Comparison of ENCODE assay signal across 20 mouse cellular contexts in genomic region chr5:52615421-52615820, GRCm38 (mm10). TPM values are rescaled to one million over a fixed set of nuclear protein-coding genes. Genes with fewer than 3 reads are reported as not detected.
DNase-seq lines count a peak whose midpoint lies in the region; ATAC-seq and TF ChIP-seq lines count a peak whose summit lies in the region.
"Had no signal": no experiment of that assay in that cellular context is flagged by ENCODE, and none has a peak within 500 bp of the region (broad histone marks: within the 10 kb centered on the region; RNA-seq: fewer than 3 reads in every experiment).

No protein-coding gene starts in this region.

- H3K36me3 ChIP-seq in embryonic facial prominence, embryonic 14.5 days (ENCODE audit: control insufficient read depth, insufficient read depth, low read length) = no peaks in the 10 kb centered on the region
- H3K36me3 ChIP-seq in embryonic facial prominence, embryonic 10.5 days (replicated peaks) = no peaks in the 10 kb centered on the region
- H3K36me3 ChIP-seq in limb, embryonic 15.5 days = no peaks in the 10 kb centered on the region
- no peaks in the 10 kb centered on the region for H3K36me3 ChIP-seq in limb, embryonic 10.5 days
- no peaks in the 10 kb centered on the region for H3K36me3 ChIP-seq in intestine, embryonic 15.5 days
- no peaks in the 10 kb centered on the region for H3K36me3 ChIP-seq in stomach, embryonic 16.5 days (ENCODE audit: control insufficient read depth, insufficient read depth, low read length)
- H3K36me3 ChIP-seq in liver, postnatal 0 days (replicated peaks; ENCODE audit: insufficient read depth, low read length) = no peaks in the 10 kb centered on the region
- H3K36me3 ChIP-seq: G1E; hindbrain, embryonic 12.5 days; liver, embryonic 12.5 days; lung, embryonic 15.5 days; neural tube, embryonic 13.5 days had no signal

- H3K27ac ChIP-seq in embryonic facial prominence, embryonic 14.5 days (replicated peaks; ENCODE audit: low read depth, low read length) = peak overlapping the region; percentile 75; the same call in 1 of the 2 replicates
- no peak overlapping the region for H3K27ac ChIP-seq in embryonic facial prominence, embryonic 10.5 days (replicated peaks)
- peak overlapping the region; percentile 35; the same call in 1 of the 2 replicates for H3K27ac ChIP-seq in limb, embryonic 15.5 days
- no peak overlapping the region for H3K27ac ChIP-seq in limb, embryonic 10.5 days
- H3K27ac ChIP-seq in intestine, embryonic 15.5 days = 0 out of 2 replicates have a peak overlapping the region, but pooled peaks have one; percentile 76
- peak overlapping the region; percentile 78 for H3K27ac ChIP-seq in stomach, embryonic 16.5 days (ENCODE audit: low read length)
- H3K27ac ChIP-seq in liver, postnatal 0 days (ENCODE audit: low read depth) = no peak overlapping the region
- H3K27ac ChIP-seq: hindbrain, embryonic 12.5 days; kidney, postnatal 0 days; lung, embryonic 15.5 days; neural tube, embryonic 13.5 days had no signal

- no peak overlapping the region for H3K4me3 ChIP-seq in embryonic facial prominence, embryonic 14.5 days (ENCODE audit: low read depth, low read length)
- no peak overlapping the region for H3K4me3 ChIP-seq in embryonic facial prominence, embryonic 10.5 days
- no peak overlapping the region for H3K4me3 ChIP-seq in limb, embryonic 15.5 days
- no peak overlapping the region for H3K4me3 ChIP-seq in limb, embryonic 10.5 days
- H3K4me3 ChIP-seq in intestine, embryonic 15.5 days (replicated peaks) = no peak overlapping the region
- H3K4me3 ChIP-seq in stomach, embryonic 16.5 days (replicated peaks; ENCODE audit: low read length) = no peak overlapping the region
- no peak overlapping the region for H3K4me3 ChIP-seq in liver, postnatal 0 days (ENCODE audit: low read depth, low read length)
- H3K4me3 ChIP-seq: hindbrain, embryonic 12.5 days; liver, embryonic 12.5 days; lung, embryonic 15.5 days; neural tube, embryonic 13.5 days had no signal

- no peak overlapping the region for H3K4me2 ChIP-seq in embryonic facial prominence, embryonic 14.5 days (ENCODE audit: low read depth, low read length)
- H3K4me2 ChIP-seq in limb, embryonic 15.5 days = no peak overlapping the region
- H3K4me2 ChIP-seq in intestine, embryonic 15.5 days (replicated peaks) = 0 out of 2 replicates have a peak overlapping the region, but pooled peaks have one; percentile 3
- no peak overlapping the region for H3K4me2 ChIP-seq in stomach, embryonic 16.5 days (ENCODE audit: low read depth, low read length)
- no peak overlapping the region for H3K4me2 ChIP-seq in liver, postnatal 0 days (ENCODE audit: low read depth, low read length)
- H3K4me2 ChIP-seq: hindbrain, embryonic 12.5 days; lung, embryonic 15.5 days; neural tube, embryonic 13.5 days had no signal

- H3K9me3 ChIP-seq in embryonic facial prominence, embryonic 14.5 days (ENCODE audit: control insufficient read depth, low read length) = no peaks in the 10 kb centered on the region
- H3K9me3 ChIP-seq in embryonic facial prominence, embryonic 10.5 days = no peaks in the 10 kb centered on the region
- H3K9me3 ChIP-seq in limb, embryonic 15.5 days = no peaks in the 10 kb centered on the region
- no peaks in the 10 kb centered on the region for H3K9me3 ChIP-seq in limb, embryonic 10.5 days (replicated peaks)
- no peaks in the 10 kb centered on the region for H3K9me3 ChIP-seq in intestine, embryonic 15.5 days
- no peaks in the 10 kb centered on the region for H3K9me3 ChIP-seq in stomach, embryonic 16.5 days (replicated peaks; ENCODE audit: control insufficient read depth, low read length)
- H3K9me3 ChIP-seq in liver, postnatal 0 days (ENCODE audit: low read length) = no peaks in the 10 kb centered on the region
- H3K9me3 ChIP-seq: G1E; hindbrain, embryonic 12.5 days; liver, embryonic 12.5 days; lung, embryonic 15.5 days; neural tube, embryonic 13.5 days had no signal

- WGBS in embryonic facial prominence, embryonic 14.5 days = 62% methylated on average over 9 of the region's 9 CpGs
- WGBS in embryonic facial prominence, embryonic 10.5 days = 75% methylated on average over 9 of the region's 9 CpGs
- 42% methylated on average over 9 of the region's 9 CpGs for WGBS in limb, embryonic 15.5 days
- WGBS in limb, embryonic 10.5 days = 47% methylated on average over 9 of the region's 9 CpGs
- WGBS in intestine, embryonic 15.5 days = 48% methylated on average over 9 of the region's 9 CpGs
- 57% methylated on average over 9 of the region's 9 CpGs for WGBS in stomach, embryonic 16.5 days
- 67% methylated on average over 9 of the region's 9 CpGs for WGBS in liver, postnatal 0 days (ENCODE audit: insufficient replicate concordance)

- no peaks in the 10 kb centered on the region for H3K27me3 ChIP-seq in embryonic facial prominence, embryonic 14.5 days (replicated peaks; ENCODE audit: control insufficient read depth, insufficient read depth, low read length)
- H3K27me3 ChIP-seq in embryonic facial prominence, embryonic 10.5 days (replicated peaks; ENCODE audit: low read depth, poor library complexity, severe bottlenecking) = peaks cover 32% of the 10 kb centered on the region
- H3K27me3 ChIP-seq in limb, embryonic 15.5 days = peaks cover 14% of the 10 kb centered on the region; the same call in 1 of the 2 replicates
- H3K27me3 ChIP-seq in limb, embryonic 10.5 days (ENCODE audit: low read depth, poor library complexity, severe bottlenecking) = peaks cover 30% of the 10 kb centered on the region
- H3K27me3 ChIP-seq in intestine, embryonic 15.5 days (replicated peaks) = no peaks in the 10 kb centered on the region
- H3K27me3 ChIP-seq in stomach, embryonic 16.5 days (ENCODE audit: control insufficient read depth, insufficient read depth, low read length) = no peaks in the 10 kb centered on the region
- H3K27me3 ChIP-seq in liver, postnatal 0 days (ENCODE audit: insufficient read depth, low read length) = peaks cover 13% of the 10 kb centered on the region
- H3K27me3 ChIP-seq: hindbrain, embryonic 12.5 days had no signal

- TF ChIP-seq EP300 in liver, postnatal 0 days (IDR thresholded peaks at IDR 0.05; ENCODE audit: low read depth) = no peak

- ATAC-seq in embryonic facial prominence, embryonic 14.5 days (ENCODE audit: low read depth) = no peak
- ATAC-seq in limb, embryonic 15.5 days (ENCODE audit: insufficient number of reproducible peaks, low FRiP score, low TSS enrichment, low read depth) = no peak
- ATAC-seq in intestine, embryonic 15.5 days = peak; percentile 30
- ATAC-seq in stomach, embryonic 16.5 days (ENCODE audit: insufficient read depth, low FRiP score) = no peak
- ATAC-seq in liver, postnatal 0 days = no peak
- ATAC-seq: CD4-positive, CD25-positive, alpha-beta regulatory T cell, adult 4 months had no signal

- H3K4me1 ChIP-seq in embryonic facial prominence, embryonic 14.5 days (ENCODE audit: control insufficient read depth, insufficient read depth, low read length) = peaks cover 31% of the 10 kb centered on the region
- peaks cover 29% of the 10 kb centered on the region for H3K4me1 ChIP-seq in embryonic facial prominence, embryonic 10.5 days
- H3K4me1 ChIP-seq in limb, embryonic 15.5 days = peaks cover 38% of the 10 kb centered on the region
- H3K4me1 ChIP-seq in limb, embryonic 10.5 days = peaks cover 41% of the 10 kb centered on the region
- peaks cover 32% of the 10 kb centered on the region for H3K4me1 ChIP-seq in intestine, embryonic 15.5 days (replicated peaks)
- peaks cover 33% of the 10 kb centered on the region for H3K4me1 ChIP-seq in stomach, embryonic 16.5 days (ENCODE audit: control insufficient read depth, insufficient read depth, low read length)
- no peaks in the 10 kb centered on the region; the same call in 1 of the 2 replicates for H3K4me1 ChIP-seq in liver, postnatal 0 days (ENCODE audit: insufficient read depth)

- no peak overlapping the region for H3K9ac ChIP-seq in embryonic facial prominence, embryonic 14.5 days (ENCODE audit: low read depth, low read length)
- H3K9ac ChIP-seq in limb, embryonic 15.5 days = no peak overlapping the region
- no peak overlapping the region for H3K9ac ChIP-seq in intestine, embryonic 15.5 days
- H3K9ac ChIP-seq in stomach, embryonic 16.5 days (ENCODE audit: low read length) = peak overlapping the region; percentile 29; the same call in 1 of the 2 replicates
- no peak overlapping the region for H3K9ac ChIP-seq in liver, postnatal 0 days (replicated peaks)
- H3K9ac ChIP-seq: hindbrain, embryonic 12.5 days; liver, embryonic 12.5 days; lung, embryonic 15.5 days; neural tube, embryonic 13.5 days had no signal

- no peak for DNase-seq in embryonic facial prominence, embryonic 14.5 days (ENCODE audit: low spot score)
- DNase-seq in embryonic facial prominence, embryonic 10.5 days (ENCODE audit: low spot score) = no peak
- DNase-seq in limb, embryonic 10.5 days (ENCODE audit: low spot score) = no peak
- no peak for DNase-seq in adrenal gland, postnatal 36 days
- DNase-seq in liver, postnatal 0 days = no peak
- DNase-seq: cerebellum, adult 11-12 months; cerebellum, postnatal 25 days; kidney, adult 11 months; left cerebral cortex, postnatal 4 days; right cerebral cortex, postnatal 14 days had no signal

- no peak for TF ChIP-seq CTCF in liver, postnatal 0 days (IDR thresholded peaks at IDR 0.05; ENCODE audit: low read depth)

RNA-seq across cellular contexts. Expression of gene Lgi2, which starts 49.2 kb away (rescaled TPM):
- 9.6 and 9.8 TPM in 2 replicates for polyA plus RNA-seq in embryonic facial prominence, embryonic 14.5 days (2014; fragmentation: Nextera tagmentation; extraction: Ambion mirVana)
- polyA plus RNA-seq in embryonic facial prominence, embryonic 10.5 days (2016; fragmentation: Nextera tagmentation; extraction: Ambion mirVana) = 1.7 and 2.0 TPM in 2 replicates
- 2.9 and 3.2 TPM in 2 replicates for polyA plus RNA-seq in limb, embryonic 15.5 days (2015; fragmentation: Nextera tagmentation; extraction: Ambion mirVana)
- 0.88 and 1.1 TPM in 2 replicates for polyA plus RNA-seq in limb, embryonic 10.5 days (2016; fragmentation: Nextera tagmentation; extraction: Ambion mirVana)
- polyA plus RNA-seq in intestine, embryonic 15.5 days (2015; fragmentation: Nextera tagmentation; extraction: Ambion mirVana) = 8.5 and 9.4 TPM in 2 replicates
- 7.2 and 8.0 TPM in 2 replicates for polyA plus RNA-seq in stomach, embryonic 16.5 days (2015; fragmentation: Nextera tagmentation; extraction: Ambion mirVana)
- 1 to 10 TPM; 1.1 to 2.4 TPM for total RNA-seq in adrenal gland, postnatal 36 days (2021)
- 0.18 and 0.26 TPM in 2 replicates for polyA plus RNA-seq in liver, postnatal 0 days (2015; fragmentation: Nextera tagmentation; extraction: Ambion mirVana)
- polyA plus RNA-seq: CD4-positive, CD25-positive, alpha-beta regulatory T cell, adult 4 months; G1E had no signal

RNA-seq across cellular contexts. Expression of gene Sepsecs, which starts 54.1 kb away (rescaled TPM):
- 9.2 and 9.8 TPM in 2 replicates for polyA plus RNA-seq in embryonic facial prominence, embryonic 14.5 days (2014; fragmentation: Nextera tagmentation; extraction: Ambion mirVana)
- 8.9 and 9.3 TPM in 2 replicates for polyA plus RNA-seq in embryonic facial prominence, embryonic 10.5 days (2016; fragmentation: Nextera tagmentation; extraction: Ambion mirVana)
- 7.9 and 8.5 TPM in 2 replicates for polyA plus RNA-seq in limb, embryonic 15.5 days (2015; fragmentation: Nextera tagmentation; extraction: Ambion mirVana)
- polyA plus RNA-seq in limb, embryonic 10.5 days (2016; fragmentation: Nextera tagmentation; extraction: Ambion mirVana) = 7.1 and 8.2 TPM in 2 replicates
- 11.5 and 12.4 TPM in 2 replicates for polyA plus RNA-seq in intestine, embryonic 15.5 days (2015; fragmentation: Nextera tagmentation; extraction: Ambion mirVana)
- polyA plus RNA-seq in stomach, embryonic 16.5 days (2015; fragmentation: Nextera tagmentation; extraction: Ambion mirVana) = 11.2 and 11.5 TPM in 2 replicates
- total RNA-seq in adrenal gland, postnatal 36 days (2021) = 10 to 100 TPM; 15.0 to 18.7 TPM
- polyA plus RNA-seq in liver, postnatal 0 days (2015; fragmentation: Nextera tagmentation; extraction: Ambion mirVana) = 10.8 and 12.0 TPM in 2 replicates

Comparison
In these comparisons a context has a peak if more than half of its experiments do, and no peak if none do; other contexts are left out.
1. H3K27ac ChIP-seq: peak in embryonic facial prominence, embryonic 14.5 days (single experiment), limb, embryonic 15.5 days (single experiment), intestine, embryonic 15.5 days (single experiment) and stomach, embryonic 16.5 days (single experiment); none in embryonic facial prominence, embryonic 10.5 days (single experiment), limb, embryonic 10.5 days (single experiment) and liver, postnatal 0 days (single experiment).